Comparison of ENCODE assay signal across 8 mouse cellular contexts in the genomic region with DNA sequence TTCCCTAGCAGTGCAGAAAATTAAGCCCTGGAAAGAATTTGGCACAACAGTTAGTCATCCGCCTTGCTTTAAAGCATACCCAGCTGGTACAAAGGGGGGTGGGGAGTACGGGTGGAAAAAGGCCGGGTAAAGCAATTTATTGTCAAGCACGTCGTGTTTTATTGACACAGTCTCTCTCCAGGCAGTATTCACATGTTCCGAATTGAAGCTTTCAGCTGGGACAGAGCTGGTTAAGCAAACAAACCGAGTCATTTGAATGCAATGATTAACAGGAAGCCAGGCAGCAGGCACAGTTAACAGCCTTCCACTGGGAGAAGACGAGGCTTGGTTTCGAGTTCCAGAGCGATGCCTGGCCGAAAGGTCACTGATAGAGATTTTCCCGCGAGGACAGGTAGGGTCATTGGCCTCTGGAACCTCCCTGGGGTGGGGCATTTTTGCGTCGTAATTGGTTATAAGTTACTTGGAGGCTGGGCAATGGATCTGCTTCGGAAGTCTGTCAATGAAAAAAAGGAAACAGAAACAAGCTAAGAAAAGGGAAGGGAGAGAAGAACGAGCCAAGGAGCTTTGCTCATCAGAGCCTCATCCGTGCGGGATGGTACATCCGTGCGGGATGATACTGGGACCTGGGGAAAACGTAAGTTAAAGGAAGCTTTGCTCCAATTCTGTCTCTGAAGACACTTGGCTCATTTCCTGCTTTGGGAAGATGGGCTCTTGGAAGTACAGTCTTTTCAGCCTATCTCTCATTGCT. TPM values are rescaled to one million over a fixed set of nuclear protein-coding genes. Genes with fewer than 3 reads are reported as not detected.
DNase-seq lines count a peak whose midpoint lies in the region; ATAC-seq and TF ChIP-seq lines count a peak whose summit lies in the region.

A gene (plus strand): TSS at position 103 of the 748 bp plus-strand sequence.

- H3K36me3 ChIP-seq in spleen, adult 2 months (ENCODE audit: control insufficient read depth, insufficient read depth, low read length), result no peaks in the 10 kb centered on the region
- H3K36me3 ChIP-seq in limb, embryonic 10.5 days, result no peaks in the 10 kb centered on the region

- 11% methylated on average over 22 of the region's 22 CpGs for WGBS in spleen, adult 2 months
- WGBS in limb, embryonic 10.5 days, result 52% methylated on average over 22 of the region's 22 CpGs

- peak within 1 kb of the TSS; percentile 23; the same call in 1 of the 2 replicates for H3K27ac ChIP-seq in spleen, adult 2 months (ENCODE audit: insufficient read depth, low read length)
- no peak within 1 kb of the TSS for H3K27ac ChIP-seq in limb, embryonic 10.5 days

- H3K27me3 ChIP-seq in spleen, adult 2 months (ENCODE audit: control insufficient read depth, insufficient read depth, low read length), result no peaks in the 10 kb centered on the region
- no peaks in the 10 kb centered on the region for H3K27me3 ChIP-seq in limb, embryonic 10.5 days (ENCODE audit: low read depth, poor library complexity, severe bottlenecking)

- peak; percentile 27; the same call in 1 of the 2 replicates for ATAC-seq in megakaryocyte-erythroid progenitor cell, adult 5-6 weeks (replicated peaks; ENCODE audit: low FRiP score, low TSS enrichment, poor library complexity, severe bottlenecking)
- no peak for ATAC-seq in inflammation-experienced regulatory T-cells, adult 6 months

- no peak for DNase-seq in spleen, adult 2 months (ENCODE audit: low read depth in 1 of 2, low spot score in 2 of 2)
- DNase-seq in spleen, postnatal 10 days (ENCODE audit: low spot score in 2 of 2), result no peak
- peak; percentile 52 for DNase-seq in forelimb bud, embryonic 11.5 days (ENCODE audit: low read depth, low spot score)
- peak; percentile 92 for DNase-seq in kidney, adult 11 months
- DNase-seq in limb, embryonic 10.5 days (ENCODE audit: low spot score), result no peak
- DNase-seq in gastrocnemius, postnatal 36 days, result no peak

- no peaks in the 10 kb centered on the region for H3K9me3 ChIP-seq in limb, embryonic 10.5 days (replicated peaks)

- TF ChIP-seq POLR2A in spleen, adult 2 months (IDR thresholded peaks at IDR 0.05; ENCODE audit: low read depth, low read length), result no peak

- peak within 1 kb of the TSS; percentile 51 for H3K4me3 ChIP-seq in spleen, adult 2 months (ENCODE audit: extremely low read depth, insufficient read depth, insufficient read length)
- H3K4me3 ChIP-seq in limb, embryonic 10.5 days, result 0 out of 2 replicates have a peak within 1 kb of the TSS, but pooled peaks have one; percentile 14

- no peaks in the 10 kb centered on the region; the same call in 1 of the 2 replicates for H3K4me1 ChIP-seq in spleen, adult 2 months (ENCODE audit: control insufficient read depth, insufficient read depth, insufficient read length)
- peaks cover 13% of the 10 kb centered on the region; the same call in 1 of the 2 replicates for H3K4me1 ChIP-seq in limb, embryonic 10.5 days

- TF ChIP-seq CTCF in spleen, adult 2 months (IDR thresholded peaks at IDR 0.05; ENCODE audit: extremely low read depth, insufficient read depth, insufficient read length, insufficient replicate concordance), result no peak

- intact Hi-C loops in gastrocnemius, postnatal 36 days (cut with DNase I), result no loop called here

RNA-seq across cellular contexts. Expression of the gene that starts here (rescaled TPM):
- 2.0 and 2.2 TPM in 2 replicates for polyA plus RNA-seq in spleen, adult 2 months (2012; rRNA removed)
- 1.9 and 2.2 TPM in 2 replicates for polyA plus RNA-seq in limb, embryonic 10.5 days (2016; fragmentation: Nextera tagmentation; extraction: Ambion mirVana)
- 7.6 and 10.8 TPM in 2 replicates for total RNA-seq in megakaryocyte-erythroid progenitor cell, adult 5-6 weeks (2014; fragmentation: Nextera tagmentation)
- 6.3 and 23.7 TPM in 2 replicates for total RNA-seq in megakaryocyte-erythroid progenitor cell, adult 5-6 weeks (2017)
- polyA plus RNA-seq in inflammation-experienced regulatory T-cells, adult 6 months (2017; shearing (Covaris generic)), result 1 to 10 TPM in 1 of 3 experiments, under 1 TPM in 1, not detected in 1; 0.17 to 1.1 TPM
- 1 to 10 TPM; 6.4 to 6.5 TPM for total RNA-seq in gastrocnemius, postnatal 36 days (2021)

Comparison
In these comparisons a context has a peak if more than half of its experiments do, and no peak if none do; other contexts are left out.
1. DNase-seq: peak in forelimb bud, embryonic 11.5 days (single experiment) and kidney, adult 11 months (single experiment); none in spleen, adult 2 months (0 of 2), spleen, postnatal 10 days (0 of 2), limb, embryonic 10.5 days (single experiment) and gastrocnemius, postnatal 36 days (0 of 2).